Mouse (Mus musculus) liver, postnatal 0 days (tissue): ENCODE measurements at regions not wholly inside any gene's neighbourhood (a gene's known extent, or its start where the extent isn't known, plus 50 kb on each side); places are given as distances from the start of the nearest gene placed in this dataset.

Source experiments
- CTCF ChIP-seq: sonication (generic); IDR thresholded peaks from 2 replicates; pipeline ENCODE4 v1.5.1; 2016; ENCODE audit warnings: antibody characterized with exemption, low read depth
- EP300 ChIP-seq: IDR thresholded peaks from 2 replicates; pipeline ENCODE4 v1.6.1; 2016; ENCODE audit warnings: antibody characterized with exemption, low read depth, mild to moderate bottlenecking

- TF ChIP-seq CTCF = no peak
- TF ChIP-seq EP300 = no peak
These were observed 60.7 kb upstream of the Arrdc4 start for GRCm38 (mm10) chr7:68809782-68810181.
